Mouse (Mus musculus) lung, postnatal 0 days (tissue): Measurements from ENCODE around the gene Gm45261.

ENCODE experiments used
- CTCF ChIP-seq: IDR thresholded peaks from 2 replicates; pipeline ENCODE4 v1.5.1; 2016; ENCODE audit warnings: antibody characterized with exemption, mild to moderate bottlenecking
- EP300 ChIP-seq: IDR thresholded peaks from 2 replicates; pipeline ENCODE4 v1.6.1; 2016; ENCODE audit warnings: antibody characterized with exemption, mild to moderate bottlenecking, control low read depth

DNA sequence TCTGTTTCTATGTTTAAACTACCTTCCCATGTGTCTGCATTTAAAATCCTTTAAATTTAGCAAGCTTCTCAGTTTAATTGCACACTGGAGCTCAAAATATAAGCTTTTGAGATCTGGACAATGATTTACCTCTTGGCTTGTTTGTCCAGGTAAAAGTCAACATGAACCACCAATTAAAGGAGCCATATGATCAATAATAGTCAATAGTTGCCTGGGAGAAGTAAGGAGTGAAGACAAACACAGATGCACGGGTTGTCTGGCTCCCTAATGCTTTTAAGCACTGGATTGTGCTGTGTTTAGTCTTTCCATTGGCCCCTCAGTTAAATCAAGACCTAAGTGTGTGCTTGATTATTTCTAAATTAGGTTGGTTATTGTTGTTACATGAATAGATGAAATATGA lies 33.3 kb downstream of the Gm45261 start:
- TF ChIP-seq EP300, result no peak
- TF ChIP-seq CTCF, result no peak
